Mouse (Mus musculus) brain, embryonic 14.5 days (tissue): ENCODE results near the gene Ppfibp1.

Experiments used
- CTCF ChIP-seq: fragments of 200-500 bp; IDR thresholded peaks from 2 replicates; pipeline ENCODE4 v1.5.1; 2012; ENCODE audit warnings: inconsistent platforms, mild to moderate bottlenecking, moderate library complexity, borderline replicate concordance; ENCODE audit not compliant: insufficient read depth, insufficient read length; ENCODE audit errors: extremely low read depth
- POLR2A ChIP-seq: fragments of 200-500 bp; IDR thresholded peaks from 2 replicates; pipeline ENCODE4 v1.6.1; 2012; ENCODE audit warnings: mild to moderate bottlenecking, inconsistent platforms, borderline replicate concordance; ENCODE audit not compliant: poor library complexity, insufficient read depth, insufficient read length, severe bottlenecking; ENCODE audit errors: extremely low read depth

DNA sequence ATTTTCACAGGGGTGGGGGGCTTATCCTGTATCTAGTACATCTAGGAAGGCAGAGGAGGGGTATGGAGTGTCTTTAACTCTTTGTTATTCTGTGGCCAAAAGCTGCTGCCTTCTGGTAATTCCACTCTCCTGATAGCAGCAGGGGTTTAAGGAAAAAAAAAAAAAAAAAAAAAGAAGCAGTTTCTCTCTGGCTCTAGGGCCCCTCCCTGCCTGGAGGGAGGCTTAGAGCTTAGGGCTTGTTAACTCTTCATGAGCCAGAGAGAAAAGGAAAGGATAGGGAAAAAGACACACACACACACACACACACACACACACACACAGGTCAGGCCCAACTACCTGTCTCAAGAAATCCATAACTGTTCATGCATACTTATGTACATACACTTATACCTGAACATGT lies 85.5 kb downstream of the Ppfibp1 start:
- no peak for TF ChIP-seq POLR2A
- TF ChIP-seq CTCF, result no peak
